Mouse (Mus musculus): ENCODE results near the gene Hdac4. TPM values are rescaled to one million over a fixed set of nuclear protein-coding genes. Genes with fewer than 3 reads are reported as not detected.

The Hdac4 gene
- polyA plus RNA-seq, 1 experiment from 2014 or later = 21.9 TPM

- Histone ChIP-seq H3K4me1 (ENCODE audit: control insufficient read depth, insufficient read depth, low read length) (no peaks in the 10 kb centered on the region), H3K9me3 (ENCODE audit: control insufficient read depth, low read length) (no peaks in the 10 kb centered on the region), H3K9ac (ENCODE audit: low read length) (no peak overlapping the region), H3K27me3 (ENCODE audit: control insufficient read depth, insufficient read depth, low read length) (no peaks in the 10 kb centered on the region), H3K27ac (ENCODE audit: low read depth, low read length) (no peak overlapping the region), H3K36me3 (ENCODE audit: control insufficient read depth, insufficient read depth, low read length) (peaks cover 14% of the 10 kb centered on the region; the same call in 1 of the 2 replicates), H3K4me3 (ENCODE audit: low read depth, low read length) (no peak overlapping the region), H3K4me2 (no peak overlapping the region)
- 84% methylated on average over 8 of the region's 8 CpGs for WGBS
- DNase-seq (ENCODE audit: low spot score, missing footprints) = no peak
- ATAC-seq (ENCODE audit: low FRiP score) = no peak
Measured at GRCm38 (mm10) chr1:91961231-91961630, 234.3 kb downstream of the Hdac4 start.

DNA sequence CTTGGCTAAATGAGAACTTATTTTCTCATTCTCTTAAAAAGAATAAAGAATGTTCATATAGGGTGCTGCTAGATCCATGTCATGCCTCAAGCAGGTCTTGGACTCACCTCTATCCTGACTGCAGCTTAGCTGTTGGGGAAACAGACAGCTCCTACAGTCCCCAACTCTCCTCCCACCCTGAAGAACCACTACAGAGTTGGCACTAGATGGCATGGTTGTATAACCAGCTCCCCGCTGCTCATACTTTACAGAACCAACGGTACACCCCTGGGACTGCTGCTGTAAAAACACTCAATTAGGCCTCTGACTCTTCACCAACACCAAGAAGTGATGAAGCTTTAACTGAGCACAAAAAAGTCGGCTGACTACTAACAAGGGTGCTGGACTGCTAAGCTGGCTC lies 235.6 kb downstream of the Hdac4 start:
- Histone ChIP-seq H3K4me1 (ENCODE audit: control insufficient read depth, insufficient read depth, low read length) (no peaks in the 10 kb centered on the region), H3K9me3 (ENCODE audit: control insufficient read depth, low read length) (no peaks in the 10 kb centered on the region), H3K27ac (ENCODE audit: low read depth, low read length) (no peak overlapping the region), H3K36me3 (ENCODE audit: control insufficient read depth, insufficient read depth, low read length) (peaks cover 12% of the 10 kb centered on the region; the same call in 1 of the 2 replicates), H3K4me3 (ENCODE audit: low read depth, low read length) (no peak overlapping the region), H3K27me3 (ENCODE audit: control insufficient read depth, insufficient read depth, low read length) (no peaks in the 10 kb centered on the region), H3K4me2 (no peak overlapping the region), H3K9ac (ENCODE audit: low read length) (no peak overlapping the region)
- ATAC-seq (ENCODE audit: low FRiP score) = no peak
- DNase-seq (ENCODE audit: low spot score, missing footprints) = no peak
- WGBS = 89% methylated on average over 3 of the region's 3 CpGs

- Histone ChIP-seq H3K4me2 (no peak overlapping the region), H3K4me3 (ENCODE audit: low read depth, low read length) (no peak overlapping the region), H3K36me3 (ENCODE audit: control insufficient read depth, insufficient read depth, low read length) (peaks cover 9% of the 10 kb centered on the region; the same call in 1 of the 2 replicates), H3K4me1 (ENCODE audit: control insufficient read depth, insufficient read depth, low read length) (no peaks in the 10 kb centered on the region), H3K9me3 (ENCODE audit: control insufficient read depth, low read length) (no peaks in the 10 kb centered on the region), H3K27ac (ENCODE audit: low read depth, low read length) (no peak overlapping the region), H3K27me3 (ENCODE audit: control insufficient read depth, insufficient read depth, low read length) (no peaks in the 10 kb centered on the region), H3K9ac (ENCODE audit: low read length) (no peak overlapping the region)
- ATAC-seq (ENCODE audit: low FRiP score) (no peak), DNase-seq (ENCODE audit: low spot score, missing footprints) (no peak)
- 86% methylated on average over 5 of the region's 5 CpGs for WGBS
Measured at GRCm38 (mm10) chr1:91959044-91959443, 236.5 kb downstream of the Hdac4 start.

- H3K4me3 ChIP-seq (ENCODE audit: low read depth, low read length) = no peak overlapping the region
Measured at GRCm38 (mm10) chr1:91956229-91956628, 239.3 kb downstream of the Hdac4 start.

GRCm38 (mm10) chr1:91954954-91955353 lies 240.5 kb downstream of the Hdac4 start:
- no peak overlapping the region for H3K4me3 ChIP-seq (ENCODE audit: low read depth, low read length)
- WGBS = 95% methylated on average over 5 of the region's 5 CpGs
- no peaks in the 10 kb centered on the region for H3K27me3 ChIP-seq (ENCODE audit: control insufficient read depth, insufficient read depth, low read length)
- no peak overlapping the region for H3K27ac ChIP-seq (ENCODE audit: low read depth, low read length)
- DNase-seq (ENCODE audit: low spot score, missing footprints) = no peak
- H3K9ac ChIP-seq (ENCODE audit: low read length) = no peak overlapping the region
- H3K4me2 ChIP-seq = no peak overlapping the region
- no peaks in the 10 kb centered on the region for H3K4me1 ChIP-seq (ENCODE audit: control insufficient read depth, insufficient read depth, low read length)
- H3K36me3 ChIP-seq (ENCODE audit: control insufficient read depth, insufficient read depth, low read length) = peaks cover 5% of the 10 kb centered on the region; the same call in 1 of the 2 replicates
- ATAC-seq (ENCODE audit: low FRiP score) = no peak
- H3K9me3 ChIP-seq (ENCODE audit: control insufficient read depth, low read length) = no peaks in the 10 kb centered on the region

More at GRCm38 (mm10) chr1:91956229-91956628, 239.3 kb downstream of the Hdac4 start:
- DNase-seq (ENCODE audit: low spot score, missing footprints) (no peak), ATAC-seq (ENCODE audit: low FRiP score) (no peak)
- Histone ChIP-seq H3K9me3 (ENCODE audit: control insufficient read depth, low read length) (no peaks in the 10 kb centered on the region), H3K36me3 (ENCODE audit: control insufficient read depth, insufficient read depth, low read length) (peaks cover 8% of the 10 kb centered on the region; the same call in 1 of the 2 replicates), H3K4me2 (no peak overlapping the region), H3K27me3 (ENCODE audit: control insufficient read depth, insufficient read depth, low read length) (no peaks in the 10 kb centered on the region), H3K27ac (ENCODE audit: low read depth, low read length) (no peak overlapping the region), H3K4me1 (ENCODE audit: control insufficient read depth, insufficient read depth, low read length) (no peaks in the 10 kb centered on the region), H3K9ac (ENCODE audit: low read length) (no peak overlapping the region)
- WGBS = 86% methylated on average over 4 of the region's 4 CpGs

GRCm38 (mm10) chr1:91952912-91953311 lies 242.6 kb downstream of the Hdac4 start:
- no peaks in the 10 kb centered on the region for H3K27me3 ChIP-seq (ENCODE audit: control insufficient read depth, insufficient read depth, low read length)
- peaks cover 11% of the 10 kb centered on the region; the same call in 1 of the 2 replicates for H3K36me3 ChIP-seq (ENCODE audit: control insufficient read depth, insufficient read depth, low read length)
- no peak overlapping the region for H3K27ac ChIP-seq (ENCODE audit: low read depth, low read length)
- H3K4me1 ChIP-seq (ENCODE audit: control insufficient read depth, insufficient read depth, low read length) = no peaks in the 10 kb centered on the region
- no peak for DNase-seq (ENCODE audit: low spot score, missing footprints)
- 83% methylated on average over 6 of the region's 6 CpGs for WGBS
- no peaks in the 10 kb centered on the region for H3K9me3 ChIP-seq (ENCODE audit: control insufficient read depth, low read length)
- no peak overlapping the region for H3K9ac ChIP-seq (ENCODE audit: low read length)
- H3K4me3 ChIP-seq (ENCODE audit: low read depth, low read length) = no peak overlapping the region
- no peak overlapping the region for H3K4me2 ChIP-seq
- no peak for ATAC-seq (ENCODE audit: low FRiP score)

- Histone ChIP-seq H3K9me3 (ENCODE audit: control insufficient read depth, low read length) (no peaks in the 10 kb centered on the region), H3K27me3 (ENCODE audit: control insufficient read depth, insufficient read depth, low read length) (no peaks in the 10 kb centered on the region), H3K4me1 (ENCODE audit: control insufficient read depth, insufficient read depth, low read length) (no peaks in the 10 kb centered on the region), H3K9ac (ENCODE audit: low read length) (no peak overlapping the region), H3K36me3 (ENCODE audit: control insufficient read depth, insufficient read depth, low read length) (peaks cover 8% of the 10 kb centered on the region; the same call in 1 of the 2 replicates), H3K4me2 (no peak overlapping the region), H3K4me3 (ENCODE audit: low read depth, low read length) (no peak overlapping the region), H3K27ac (ENCODE audit: low read depth, low read length) (no peak overlapping the region)
- 92% methylated on average over 7 of the region's 7 CpGs for WGBS
- no peak for ATAC-seq (ENCODE audit: low FRiP score)
- DNase-seq (ENCODE audit: low spot score, missing footprints) = no peak
Measured at GRCm38 (mm10) chr1:91947441-91947840, 248.1 kb downstream of the Hdac4 start.

GRCm38 (mm10) chr1:91942583-91942982 lies 252.9 kb downstream of the Hdac4 start:
- Histone ChIP-seq H3K4me1 (ENCODE audit: control insufficient read depth, insufficient read depth, low read length) (no peaks in the 10 kb centered on the region), H3K36me3 (ENCODE audit: control insufficient read depth, insufficient read depth, low read length) (peaks cover 5% of the 10 kb centered on the region; the same call in 1 of the 2 replicates), H3K9me3 (ENCODE audit: control insufficient read depth, low read length) (no peaks in the 10 kb centered on the region), H3K27ac (ENCODE audit: low read depth, low read length) (no peak overlapping the region), H3K27me3 (ENCODE audit: control insufficient read depth, insufficient read depth, low read length) (no peaks in the 10 kb centered on the region), H3K9ac (ENCODE audit: low read length) (no peak overlapping the region), H3K4me2 (no peak overlapping the region), H3K4me3 (ENCODE audit: low read depth, low read length) (no peak overlapping the region)
- DNase-seq (ENCODE audit: low spot score, missing footprints) (no peak), ATAC-seq (ENCODE audit: low FRiP score) (no peak)
- 89% methylated on average over 2 of the region's 2 CpGs for WGBS

DNA sequence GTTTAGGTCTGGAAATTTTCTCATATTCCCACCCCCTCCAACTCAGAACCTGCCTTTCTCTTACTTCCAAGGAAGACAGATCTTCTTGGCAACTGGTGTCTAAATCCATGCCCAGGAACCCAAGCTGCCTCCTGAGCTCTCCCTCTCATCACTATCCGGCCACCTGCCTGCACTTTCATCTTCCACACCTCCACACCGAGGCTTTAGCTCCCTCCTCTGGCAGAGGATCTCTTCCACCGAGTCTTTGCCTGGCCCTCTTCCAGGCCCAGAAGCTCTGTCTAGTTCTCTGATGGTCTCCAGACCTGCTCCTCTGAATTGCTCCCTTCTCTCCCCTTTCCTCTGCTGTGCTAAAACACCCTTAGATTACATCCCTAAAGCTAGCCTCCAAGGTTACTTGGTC lies 253.5 kb downstream of the Hdac4 start:
- no peak overlapping the region for H3K27ac ChIP-seq (ENCODE audit: low read depth, low read length)
- no peak for ATAC-seq (ENCODE audit: low FRiP score)
- H3K9ac ChIP-seq (ENCODE audit: low read length) = no peak overlapping the region
- H3K4me1 ChIP-seq (ENCODE audit: control insufficient read depth, insufficient read depth, low read length) = no peaks in the 10 kb centered on the region
- WGBS = 72% methylated on average over 3 of the region's 3 CpGs
- no peak overlapping the region for H3K4me3 ChIP-seq (ENCODE audit: low read depth, low read length)
- no peaks in the 10 kb centered on the region for H3K27me3 ChIP-seq (ENCODE audit: control insufficient read depth, insufficient read depth, low read length)
- DNase-seq (ENCODE audit: low spot score, missing footprints) = no peak
- no peaks in the 10 kb centered on the region for H3K9me3 ChIP-seq (ENCODE audit: control insufficient read depth, low read length)
- peaks cover 5% of the 10 kb centered on the region; the same call in 1 of the 2 replicates for H3K36me3 ChIP-seq (ENCODE audit: control insufficient read depth, insufficient read depth, low read length)
- H3K4me2 ChIP-seq = no peak overlapping the region
